Mouse (Mus musculus) neural tube, embryonic 12.5 days (tissue): ENCODE results near the gene Cldn34c1. TPM values are rescaled to one million over a fixed set of nuclear protein-coding genes. Genes with fewer than 3 reads are reported as not detected.
A peak's percentile ranks its signal among the peaks of the same experiment; 100 is the strongest.
"Not testable (repeated sequence)": the region's sequence is repeated elsewhere in the genome, so short reads cannot be mapped to it uniquely, and the experiment has no call there.

Source experiments
- ATAC-seq: fragments of 200-750 bp; cut with Nextera tagmentation; 2 replicates; pipeline ENCODE4 v1.8.0; 2017; ENCODE audit warnings: low read depth, mild to moderate bottlenecking, moderate TSS enrichment, moderate library complexity; ENCODE audit not compliant: low FRiP score
- H3K27ac ChIP-seq: fragments of 300-500 bp; sonication (generic); 2 replicates; pipeline ENCODE4 v1.5.1; 2016
- H3K27me3 ChIP-seq: fragments of 300-500 bp; sonication (generic); replicated peaks from 2 replicates; pipeline ENCODE4 v1.6.1; 2016; ENCODE audit warnings: mild to moderate bottlenecking
- H3K36me3 ChIP-seq: fragments of 300-500 bp; sonication (generic); 2 replicates; pipeline ENCODE4 v1.6.1; 2016; ENCODE audit warnings: mild to moderate bottlenecking
- H3K4me1 ChIP-seq: fragments of 300-500 bp; sonication (generic); 2 replicates; pipeline ENCODE4 v1.6.1; 2016
- H3K4me2 ChIP-seq: fragments of 300-500 bp; sonication (generic); replicated peaks from 2 replicates; pipeline ENCODE4 v1.6.1; 2016; ENCODE audit warnings: mild to moderate bottlenecking
- H3K4me3 ChIP-seq: fragments of 300-500 bp; sonication (generic); 2 replicates; pipeline ENCODE4 v1.5.1; 2016
- H3K9ac ChIP-seq: fragments of 300-500 bp; sonication (generic); 2 replicates; pipeline ENCODE4 v1.6.1; 2016; ENCODE audit warnings: mild to moderate bottlenecking
- H3K9me3 ChIP-seq: fragments of 300-500 bp; sonication (generic); 2 replicates; pipeline ENCODE4 v1.6.1; 2016; ENCODE audit warnings: mild to moderate bottlenecking
- WGBS: fragments of 180-500 bp; shearing (Covaris S2); methylation state at CpG from one replicate; pipeline ENCODE4 v1.1.7; 2016; 5-methylcytosine and 5-hydroxymethylcytosine counted together
- polyA plus RNA-seq: library from polyadenylated mRNA; unstranded; fragments of >200 nt; fragmentation: Nextera tagmentation; extraction: Ambion mirVana; gene quantifications from 2 replicates; pipeline ENCODE4 v1.2.1, GENCODE M21; 2016

The Cldn34c1 gene
- polyA plus RNA-seq = 34.8 and 37.1 TPM in 2 replicates

GRCm38 (mm10) chrX:123103291-123104260 is at the start of gene Cldn34c1:
Cldn34c1 (plus strand) TSS chrX:123103495.
- Histone ChIP-seq H3K27ac (peak within 1 kb of the TSS; percentile 80), H3K4me2 (peak within 1 kb of the TSS; percentile 47), H3K4me1 (no peaks in the 10 kb centered on the region), H3K9me3 (no peaks in the 10 kb centered on the region), H3K9ac (peak within 1 kb of the TSS; percentile 73), H3K27me3 (no peaks in the 10 kb centered on the region), H3K36me3 (no peaks in the 10 kb centered on the region), H3K4me3 (peak within 1 kb of the TSS; percentile 53)
- 7% methylated on average over 66 of the region's 66 CpGs for whole genome bisulfite sequencing
- peak; percentile 99 for ATAC-seq

GRCm38 (mm10) chrX:123087441-123087840 is 15.9 kb upstream of the Cldn34c1 start:
- H3K4me3 ChIP-seq = no peak overlapping the region
- no peaks in the 10 kb centered on the region for H3K36me3 ChIP-seq
- no peaks in the 10 kb centered on the region for H3K4me1 ChIP-seq
- 88% methylated on average over 3 of the region's 3 CpGs for WGBS
- no peaks in the 10 kb centered on the region for H3K27me3 ChIP-seq
- no peak overlapping the region for H3K27ac ChIP-seq
- no peak overlapping the region for H3K4me2 ChIP-seq
- H3K9me3 ChIP-seq = no peaks in the 10 kb centered on the region
- no peak for ATAC-seq
- H3K9ac ChIP-seq = no peak overlapping the region

GRCm38 (mm10) chrX:123102806-123103205 is 489 bp upstream of the Cldn34c1 start:
- WGBS = 15% methylated on average over 5 of the region's 5 CpGs
- not testable (repeated sequence) for H3K36me3 ChIP-seq, H3K27me3 ChIP-seq, H3K4me1 ChIP-seq, H3K9me3 ChIP-seq
- peak overlapping the region; percentile 80; the same call in 1 of the 2 replicates for H3K27ac ChIP-seq
- peak overlapping the region; percentile 47 for H3K4me2 ChIP-seq
- peak; percentile 34; the same call in 1 of the 2 replicates for ATAC-seq
- H3K4me3 ChIP-seq = peak overlapping the region; percentile 53
- peak overlapping the region; percentile 73; the same call in 1 of the 2 replicates for H3K9ac ChIP-seq

GRCm38 (mm10) chrX:123104692-123105091 is 1.4 kb downstream of the Cldn34c1 start:
- peak overlapping the region; percentile 73; the same call in 1 of the 2 replicates for H3K9ac ChIP-seq
- ATAC-seq = not testable (repeated sequence)
- WGBS = 12% methylated on average over 7 of the region's 7 CpGs

GRCm38 (mm10) chrX:123222381-123222780 is 119.1 kb downstream of the Cldn34c1 start, which contains the start of gene Srsx:
Srsx (minus strand) TSS chrX:123222481.
- not testable (repeated sequence) for H3K9ac ChIP-seq, H3K9me3 ChIP-seq, ATAC-seq, H3K36me3 ChIP-seq, H3K4me2 ChIP-seq, H3K27me3 ChIP-seq, H3K27ac ChIP-seq, H3K4me3 ChIP-seq, H3K4me1 ChIP-seq
- WGBS = 71% methylated on average over 1 of the region's 1 CpGs

More at GRCm38 (mm10) chrX:123104692-123105091, 1.4 kb downstream of the Cldn34c1 start:
- Histone ChIP-seq H3K4me2 (peak overlapping the region; percentile 47), H3K4me3 (peak overlapping the region; percentile 53)
- H3K27ac ChIP-seq, H3K9me3 ChIP-seq, H3K36me3 ChIP-seq, H3K27me3 ChIP-seq, H3K4me1 ChIP-seq: not testable (repeated sequence)

Other genes starting within 250 kb of the Cldn34c1 start
- gene Gm17521, start 73.8 kb upstream of the Cldn34c1 start, polyA plus RNA-seq = not detected in 2 replicates
- not detected in 2 replicates for gene Srsx, start 119.0 kb downstream of the Cldn34c1 start, polyA plus RNA-seq
- not detected in 2 replicates for gene Gm17577, start 143.4 kb downstream of the Cldn34c1 start, polyA plus RNA-seq